Mouse (Mus musculus) small intestine, adult 2 months (tissue): ENCODE measurements around the gene Slc24a3.

Source experiments
- CTCF ChIP-seq: fragments of 200-500 bp; IDR thresholded peaks from 2 replicates; pipeline ENCODE4 v1.5.1; 2012; ENCODE audit warnings: low read depth, mild to moderate bottlenecking, control low read depth, inconsistent platforms, low read length, moderate library complexity, mixed read lengths; ENCODE audit not compliant: insufficient replicate concordance, insufficient read length; ENCODE audit errors: extremely low read depth
- POLR2A ChIP-seq: fragments of 200-500 bp; IDR thresholded peaks from 2 replicates; pipeline ENCODE4 v1.6.1; 2012; ENCODE audit warnings: low read depth, mild to moderate bottlenecking, control low read depth, inconsistent platforms, low read length, moderate library complexity

- TF ChIP-seq POLR2A (no peak), CTCF (no peak)
Measured at GRCm38 (mm10) chr2:145621119-145621518, 453.6 kb downstream of the Slc24a3 start.
